Mouse (Mus musculus) MEL (cell line): ENCODE measurements around the gene Ccnk. TPM values are rescaled to one million over a fixed set of nuclear protein-coding genes. Genes with fewer than 3 reads are reported as not detected.

Source experiments
- DNase-seq: peaks from one replicate; pipeline ENCODE4 v3.0.0; 2011; ENCODE audit warnings: low read depth, low spot score
- H3K27ac ChIP-seq: 2 replicates; pipeline ENCODE4 v1.5.1; 2012; ENCODE audit warnings: low read depth, mild to moderate bottlenecking, control low read depth, low read length, moderate library complexity; ENCODE audit not compliant: control insufficient read depth
- H3K27me3 ChIP-seq, 2 experiments: fragments of 150-350 bp in 1 of 2; sonication (generic) in 1 of 2; 2 replicates each; pipeline ENCODE4 v1.6.1; 2012; ENCODE audit warnings: low read length in 2 of 2, mild to moderate bottlenecking in 2 of 2, improper control_type of control experiment in 1 of 2, moderate library complexity in 1 of 2; ENCODE audit not compliant: insufficient read depth in 2 of 2, control insufficient read depth in 1 of 2
- H3K36me3 ChIP-seq, 2 experiments: 2 replicates each; pipeline ENCODE4 v1.6.1; 2012 to 2014; ENCODE audit warnings: low read length in 2 of 2, improper control_type of control experiment in 1 of 2, inconsistent platforms in 1 of 2, mild to moderate bottlenecking in 1 of 2; ENCODE audit not compliant: insufficient read depth in 2 of 2, control insufficient read depth in 1 of 2
- H3K4me1 ChIP-seq, 2 experiments: fragments of 150-350 bp in 1 of 2; sonication (generic) in 1 of 2; 2 replicates each; pipeline ENCODE4 v1.6.1; 2012; ENCODE audit warnings: low read length in 2 of 2, improper control_type of control experiment in 1 of 2, mild to moderate bottlenecking in 1 of 2; ENCODE audit not compliant: insufficient read depth in 2 of 2, control insufficient read depth in 1 of 2
- H3K4me3 ChIP-seq, 2 experiments: fragments of 150-350 bp in 1 of 2; sonication (generic) in 1 of 2; 2 replicates each; pipeline ENCODE4 v1.5.1; 2012; ENCODE audit warnings: low read depth in 2 of 2, low read length in 2 of 2, mild to moderate bottlenecking in 2 of 2, moderate library complexity in 2 of 2, control low read depth in 1 of 2, improper control_type of control experiment in 1 of 2; ENCODE audit not compliant: control insufficient read depth in 1 of 2, insufficient read depth in 1 of 2
- H3K79me2 ChIP-seq: 2 replicates; pipeline ENCODE4 v1.6.1; 2012; ENCODE audit warnings: mild to moderate bottlenecking, low read length, moderate library complexity; ENCODE audit not compliant: control insufficient read depth, poor library complexity, insufficient read depth
- H3K9ac ChIP-seq: 2 replicates; pipeline ENCODE4 v1.6.1; 2012; ENCODE audit warnings: low read depth, mild to moderate bottlenecking, control low read depth, low read length, moderate library complexity; ENCODE audit not compliant: control insufficient read depth, poor library complexity, severe bottlenecking
- H3K9me3 ChIP-seq: fragments of 150-350 bp; sonication (generic); replicated peaks from 2 replicates; pipeline ENCODE4 v1.6.1; 2012; ENCODE audit warnings: mild to moderate bottlenecking, low read length, improper control_type of control experiment, moderate library complexity; ENCODE audit not compliant: insufficient read depth
- CTCF ChIP-seq, 3 experiments: IDR thresholded peaks in 2 of 3; conservative IDR thresholded peaks in 1 of 3; 2 replicates each; pipeline ENCODE4 v1.5.1; 2011 to 2012; ENCODE audit warnings: low read length in 3 of 3, low read depth in 2 of 3, mild to moderate bottlenecking in 2 of 3, improper control_type of control experiment in 1 of 3, inconsistent platforms in 1 of 3, mixed read lengths in 1 of 3, moderate library complexity in 1 of 3; ENCODE audit not compliant: control insufficient read depth in 1 of 3, insufficient read depth in 1 of 3, poor library complexity in 1 of 3, severe bottlenecking in 1 of 3
- E2F4 ChIP-seq: IDR thresholded peaks from 2 replicates; pipeline ENCODE4 v1.6.1; 2011; ENCODE audit warnings: low read depth, low read length, improper control_type of control experiment, borderline replicate concordance
- ETS1 ChIP-seq: IDR thresholded peaks from 2 replicates; pipeline ENCODE4 v1.6.1; 2012; ENCODE audit warnings: low read depth, mild to moderate bottlenecking, inconsistent platforms, low read length, improper control_type of control experiment, moderate library complexity
- GABPA ChIP-seq: IDR thresholded peaks from 2 replicates; pipeline ENCODE4 v1.6.1; 2012; ENCODE audit warnings: low read depth, mild to moderate bottlenecking, inconsistent platforms, low read length, improper control_type of control experiment, moderate library complexity
- GATA1 ChIP-seq: IDR thresholded peaks from 2 replicates; pipeline ENCODE4 v1.6.1; 2011; ENCODE audit warnings: low read depth, low read length, improper control_type of control experiment
- HCFC1 ChIP-seq: IDR thresholded peaks from 2 replicates; pipeline ENCODE4 v1.6.1; 2012; ENCODE audit warnings: low read depth, mild to moderate bottlenecking, inconsistent platforms, low read length, improper control_type of control experiment, moderate library complexity
- JUND ChIP-seq: IDR thresholded peaks from 2 replicates; pipeline ENCODE4 v1.6.1; 2011; ENCODE audit warnings: low read depth, mild to moderate bottlenecking, improper control_type of control experiment, low read length
- MAFK ChIP-seq: IDR thresholded peaks from 2 replicates; pipeline ENCODE4 v1.6.1; 2011; ENCODE audit warnings: low read depth, mild to moderate bottlenecking, low read length, improper control_type of control experiment, borderline replicate concordance
- MAZ ChIP-seq: IDR thresholded peaks from 2 replicates; pipeline ENCODE4 v1.6.1; 2012; ENCODE audit warnings: low read depth, mild to moderate bottlenecking, inconsistent platforms, low read length, improper control_type of control experiment
- MXI1 ChIP-seq: IDR thresholded peaks from 2 replicates; pipeline ENCODE4 v1.6.1; 2011; ENCODE audit warnings: mild to moderate bottlenecking, low read depth, low read length, improper control_type of control experiment
- MYB ChIP-seq: IDR thresholded peaks from 2 replicates; pipeline ENCODE4 v1.6.1; 2011; ENCODE audit warnings: mild to moderate bottlenecking, low read depth, low read length, improper control_type of control experiment
- NELFE ChIP-seq: IDR thresholded peaks from 2 replicates; pipeline ENCODE4 v1.6.1; 2011; ENCODE audit warnings: low read depth, low read length, improper control_type of control experiment
- POLR2A ChIP-seq, 2 experiments: IDR thresholded peaks; 2 replicates each; pipeline ENCODE4 v1.6.1; 2011 to 2012; ENCODE audit warnings: low read length in 2 of 2, mild to moderate bottlenecking in 2 of 2, control low read depth in 1 of 2, improper control_type of control experiment in 1 of 2, low read depth in 1 of 2, moderate library complexity in 1 of 2; ENCODE audit not compliant: control insufficient read depth in 1 of 2, insufficient read depth in 1 of 2, poor library complexity in 1 of 2
- RAD21 ChIP-seq: IDR thresholded peaks from 2 replicates; pipeline ENCODE4 v1.6.1; 2011; ENCODE audit warnings: mild to moderate bottlenecking, low read depth, low read length, improper control_type of control experiment
- RCOR1 ChIP-seq: IDR thresholded peaks from 2 replicates; pipeline ENCODE4 v1.6.1; 2012; ENCODE audit warnings: low read depth, mild to moderate bottlenecking, inconsistent platforms, low read length, improper control_type of control experiment
- UBTF ChIP-seq: IDR thresholded peaks from 2 replicates; pipeline ENCODE4 v1.6.1; 2012; ENCODE audit warnings: low read depth, mild to moderate bottlenecking, inconsistent platforms, low read length, improper control_type of control experiment, moderate library complexity, borderline replicate concordance; ENCODE audit not compliant: insufficient read depth
- USF1 ChIP-seq: IDR thresholded peaks from 2 replicates; pipeline ENCODE4 v1.6.1; 2014; ENCODE audit warnings: low read depth, mild to moderate bottlenecking, inconsistent platforms, low read length, improper control_type of control experiment, moderate library complexity
- USF2 ChIP-seq, 2 experiments: IDR thresholded peaks; 2 replicates each; pipeline ENCODE4 v1.6.1; 2011 to 2012; ENCODE audit warnings: improper control_type of control experiment in 2 of 2, low read length in 2 of 2, borderline replicate concordance in 1 of 2, inconsistent platforms in 1 of 2, low read depth in 1 of 2, mild to moderate bottlenecking in 1 of 2; ENCODE audit not compliant: insufficient read depth in 1 of 2
- ZC3H11A ChIP-seq: IDR thresholded peaks from 2 replicates; pipeline ENCODE4 v1.6.1; 2012; ENCODE audit warnings: low read depth, mild to moderate bottlenecking, inconsistent platforms, low read length, improper control_type of control experiment
- polyA plus RNA-seq, 2 experiments: library from polyadenylated mRNA; stranded (reverse) in 1 of 2; unstranded in 1 of 2; fragments of >175 nt in 1 of 2; fragments of >200 nt in 1 of 2; gene quantifications; 2 replicates each; pipeline versions ENCODE4 v1.2.1 to v1.2.4; 2012; ENCODE audit warnings: low replicate concordance in 2 of 2, low read depth in 1 of 2; ENCODE audit not compliant: insufficient read length in 2 of 2, insufficient read depth in 1 of 2, missing spikeins in 1 of 2
- total RNA-seq: library from RNA; depleted of rRNA; stranded (reverse); fragments of 300-350 nt; gene quantifications from 2 replicates; pipeline ENCODE4 v1.2.3, GENCODE M21; 2012

Gene Ccnk
- total and polyA plus RNA-seq, 3 experiments: 7.6 to 69.6 (median 62.8) TPM

- H3K9me3 ChIP-seq: no peaks in the 10 kb centered on the region
- H3K27ac ChIP-seq: no peak overlapping the region
- TF ChIP-seq NELFE: no peak
- no peak for TF ChIP-seq USF1
- TF ChIP-seq RCOR1: no peak
- TF ChIP-seq MYB: no peak
- no peak for TF ChIP-seq ETS1
- TF ChIP-seq RAD21: no peak
- TF ChIP-seq MXI1: no peak
- no peak for TF ChIP-seq UBTF
- no peak for TF ChIP-seq HCFC1
- TF ChIP-seq USF2 (IDR thresholded peaks at IDR 0.05; ENCODE audit: borderline replicate concordance in 1 of 2, insufficient read depth in 1 of 2, low read depth in 1 of 2, low read length in 2 of 2): no peak
- no peak for TF ChIP-seq ZC3H11A
- TF ChIP-seq E2F4: no peak
- no peak for TF ChIP-seq JUND
- TF ChIP-seq MAZ: no peak
- TF ChIP-seq GABPA: no peak
- TF ChIP-seq MAFK: no peak
- TF ChIP-seq CTCF (IDR thresholded peaks at IDR 0.05 in 2 of 3, conservative IDR thresholded peaks at IDR 0.05 in 1 of 3; ENCODE audit: control insufficient read depth in 1 of 3, insufficient read depth in 1 of 3, low read depth in 2 of 3, low read length in 3 of 3, poor library complexity in 1 of 3, severe bottlenecking in 1 of 3): no peak
- TF ChIP-seq GATA1: no peak
- TF ChIP-seq POLR2A (IDR thresholded peaks at IDR 0.05; ENCODE audit: control insufficient read depth in 1 of 2, insufficient read depth in 1 of 2, low read depth in 1 of 2, low read length in 2 of 2, poor library complexity in 1 of 2): no peak
- TF ChIP-seq, all 39 proteins: peak for 0
- DNase-seq: no peak
- Histone ChIP-seq H3K4me3 (no peak overlapping the region), H3K27me3 (no peaks in the 10 kb centered on the region), H3K4me1 (peaks cover 0 to 3% of the 10 kb centered on the region in 2 experiments; a peak in 1 of 4 replicates), H3K79me2 (no peaks in the 10 kb centered on the region), H3K36me3 (peaks cover 0 to 7% of the 10 kb centered on the region in 2 experiments; a peak in 3 of 4 replicates), H3K9ac (no peak overlapping the region)
These were observed 43.7 kb upstream of the Ccnk start for GRCm38 (mm10) chr12:108135610-108136208.
